Mouse (Mus musculus) CD8-positive naive resting alpha-beta T cell, adult 2 months (primary cell): ENCODE data around the gene Gm21789.
"Not testable (repeated sequence)": the region's sequence is repeated elsewhere in the genome, so short reads cannot be mapped to it uniquely, and the experiment has no call there.

Experiments
- DNase-seq, 2 experiments: peaks; one replicate each; pipeline ENCODE4 v3.0.0; 2022; ENCODE audit warnings: low read depth in 2 of 2, low spot score in 2 of 2

Gm21789 gene

GRCm38 (mm10) chrX:32941468-32941867 is at the start of gene Gm21789:
TSS of gene Gm21789 (plus strand) at chrX:32941768.
- not testable (repeated sequence) for DNase-seq

GRCm38 (mm10) chrX:32894325-32894724 is 47.2 kb upstream of the Gm21789 start, which contains the start of gene Btbd35f30:
TSS of gene Btbd35f30 (plus strand) at chrX:32894625.
- DNase-seq = not testable (repeated sequence)

- DNase-seq = not testable (repeated sequence)
Observed at GRCm38 (mm10) chrX:32973597-32973996, 32.0 kb downstream of the Gm21789 start, which contains the start of gene Btbd35f5. TSS of gene Btbd35f5 (plus strand) at chrX:32973897.
